Comparison of ENCODE assay signal across 10 mouse cellular contexts in genomic region chr6:97276366-97276765, GRCm38 (mm10). TPM values are rescaled to one million over a fixed set of nuclear protein-coding genes. Genes with fewer than 3 reads are reported as not detected.
A peak's percentile ranks its signal among the peaks of the same experiment; 100 is the strongest.
DNase-seq lines count a peak whose midpoint lies in the region; ATAC-seq lines count a peak whose summit lies in the region.
"Had no signal": no experiment of that assay in that cellular context is flagged by ENCODE, and none has a peak within 500 bp of the region (broad histone marks: within the 10 kb centered on the region; RNA-seq: fewer than 3 reads in every experiment).

No protein-coding gene starts in this region.

- peak; percentile 26; the same call in 1 of the 2 replicates for ATAC-seq in forebrain, embryonic 15.5 days (replicated peaks)
- ATAC-seq in neural tube, embryonic 11.5 days (ENCODE audit: insufficient read depth, low FRiP score, low TSS enrichment), result no peak
- no peak for ATAC-seq in hindbrain, embryonic 15.5 days (ENCODE audit: low FRiP score, low read depth)
- peak; percentile 39 for ATAC-seq in neural tube, embryonic 14.5 days (ENCODE audit: low read depth)

- H3K36me3 ChIP-seq in forebrain, embryonic 15.5 days, result no peaks in the 10 kb centered on the region
- no peaks in the 10 kb centered on the region for H3K36me3 ChIP-seq in forebrain, embryonic 10.5 days (replicated peaks)
- H3K36me3 ChIP-seq in neural tube, embryonic 11.5 days (ENCODE audit: control insufficient read depth, insufficient read depth, low read length), result no peaks in the 10 kb centered on the region
- H3K36me3 ChIP-seq in hindbrain, embryonic 15.5 days, result no peaks in the 10 kb centered on the region
- H3K36me3 ChIP-seq in neural tube, embryonic 14.5 days (ENCODE audit: control insufficient read depth, insufficient read depth, low read length), result no peaks in the 10 kb centered on the region
- H3K36me3 ChIP-seq: G1E; liver, embryonic 13.5 days had no signal

- H3K4me2 ChIP-seq in forebrain, embryonic 15.5 days (replicated peaks), result no peak overlapping the region
- H3K4me2 ChIP-seq in neural tube, embryonic 11.5 days (ENCODE audit: low read depth), result no peak overlapping the region
- peak overlapping the region; percentile 23; the same call in 1 of the 2 replicates for H3K4me2 ChIP-seq in hindbrain, embryonic 15.5 days
- H3K4me2 ChIP-seq in neural tube, embryonic 14.5 days (ENCODE audit: low read depth, low read length), result peak overlapping the region; percentile 14; the same call in 1 of the 2 replicates
- H3K4me2 ChIP-seq: liver, embryonic 13.5 days had no signal

- H3K27ac ChIP-seq in forebrain, embryonic 15.5 days (replicated peaks), result no peak overlapping the region
- no peak overlapping the region for H3K27ac ChIP-seq in forebrain, embryonic 10.5 days
- H3K27ac ChIP-seq in neural tube, embryonic 11.5 days (ENCODE audit: low read depth, low read length), result no peak overlapping the region
- H3K27ac ChIP-seq in hindbrain, embryonic 15.5 days (replicated peaks), result no peak overlapping the region
- peak overlapping the region; percentile 66 for H3K27ac ChIP-seq in neural tube, embryonic 14.5 days (ENCODE audit: low read depth, low read length)
- H3K27ac ChIP-seq: liver, embryonic 13.5 days had no signal

- no peaks in the 10 kb centered on the region for H3K27me3 ChIP-seq in forebrain, embryonic 15.5 days
- H3K27me3 ChIP-seq in forebrain, embryonic 10.5 days (ENCODE audit: poor library complexity, severe bottlenecking), result peaks cover 44% of the 10 kb centered on the region
- no peaks in the 10 kb centered on the region for H3K27me3 ChIP-seq in neural tube, embryonic 11.5 days (ENCODE audit: control insufficient read depth, insufficient read depth, low read length)
- no peaks in the 10 kb centered on the region for H3K27me3 ChIP-seq in hindbrain, embryonic 15.5 days
- H3K27me3 ChIP-seq in neural tube, embryonic 14.5 days (ENCODE audit: control insufficient read depth, insufficient read depth, low read length), result no peaks in the 10 kb centered on the region
- H3K27me3 ChIP-seq: liver, embryonic 13.5 days had no signal

- H3K4me1 ChIP-seq in forebrain, embryonic 15.5 days, result peaks cover 30% of the 10 kb centered on the region
- peaks cover 35% of the 10 kb centered on the region for H3K4me1 ChIP-seq in forebrain, embryonic 10.5 days
- no peaks in the 10 kb centered on the region for H3K4me1 ChIP-seq in neural tube, embryonic 11.5 days (ENCODE audit: control insufficient read depth, insufficient read depth, low read length)
- peaks cover 16% of the 10 kb centered on the region for H3K4me1 ChIP-seq in hindbrain, embryonic 15.5 days (replicated peaks)
- peaks cover 20% of the 10 kb centered on the region for H3K4me1 ChIP-seq in neural tube, embryonic 14.5 days (ENCODE audit: control insufficient read depth, insufficient read depth, low read length)

- H3K4me3 ChIP-seq in forebrain, embryonic 15.5 days, result no peak overlapping the region
- no peak overlapping the region for H3K4me3 ChIP-seq in forebrain, embryonic 10.5 days
- no peak overlapping the region for H3K4me3 ChIP-seq in neural tube, embryonic 11.5 days (ENCODE audit: low read depth, low read length)
- H3K4me3 ChIP-seq in hindbrain, embryonic 15.5 days, result no peak overlapping the region
- no peak overlapping the region for H3K4me3 ChIP-seq in neural tube, embryonic 14.5 days (ENCODE audit: low read depth, low read length)
- H3K4me3 ChIP-seq: liver, embryonic 13.5 days had no signal

- DNase-seq in forebrain, embryonic 10.5 days (ENCODE audit: extremely low spot score, low spot score), result no peak
- DNase-seq in neural tube, embryonic 11.5 days (ENCODE audit: low spot score), result peak; percentile 16
- DNase-seq in neural tube, embryonic 10.5 days (ENCODE audit: extremely low spot score, low spot score), result no peak
- DNase-seq in spleen, adult 18-20 months, result no peak
- DNase-seq in cerebellum, adult 9-11 months, result no peak
- DNase-seq: liver, embryonic 13.5 days had no signal

- WGBS in forebrain, embryonic 15.5 days, result 15% methylated on average over 4 of the region's 4 CpGs
- 29% methylated on average over 4 of the region's 4 CpGs for whole genome bisulfite sequencing in forebrain, embryonic 10.5 days
- 41% methylated on average over 4 of the region's 4 CpGs for WGBS in neural tube, embryonic 11.5 days
- 15% methylated on average over 4 of the region's 4 CpGs for WGBS in hindbrain, embryonic 15.5 days
- WGBS in neural tube, embryonic 14.5 days, result 12% methylated on average over 4 of the region's 4 CpGs

- no peak overlapping the region for H3K9ac ChIP-seq in forebrain, embryonic 15.5 days (replicated peaks)
- no peak overlapping the region for H3K9ac ChIP-seq in neural tube, embryonic 11.5 days (ENCODE audit: low read length)
- no peak overlapping the region for H3K9ac ChIP-seq in hindbrain, embryonic 15.5 days
- no peak overlapping the region for H3K9ac ChIP-seq in neural tube, embryonic 14.5 days (replicated peaks; ENCODE audit: low read depth, low read length)
- H3K9ac ChIP-seq: liver, embryonic 13.5 days had no signal

- H3K9me3 ChIP-seq in forebrain, embryonic 15.5 days, result no peaks in the 10 kb centered on the region
- no peaks in the 10 kb centered on the region for H3K9me3 ChIP-seq in forebrain, embryonic 10.5 days
- H3K9me3 ChIP-seq in neural tube, embryonic 11.5 days (ENCODE audit: control insufficient read depth, low read length), result no peaks in the 10 kb centered on the region
- no peaks in the 10 kb centered on the region for H3K9me3 ChIP-seq in hindbrain, embryonic 15.5 days
- no peaks in the 10 kb centered on the region for H3K9me3 ChIP-seq in neural tube, embryonic 14.5 days (ENCODE audit: control insufficient read depth, low read length)
- H3K9me3 ChIP-seq: G1E; liver, embryonic 13.5 days had no signal

RNA-seq across cellular contexts. Expression of gene Lmod3, which starts 23.8 kb away (rescaled TPM):
- 0.08 TPM in 2 replicates for polyA plus RNA-seq in forebrain, embryonic 15.5 days (2015; fragmentation: Nextera tagmentation; extraction: Ambion mirVana)
- not detected in 2 replicates for polyA plus RNA-seq in forebrain, embryonic 10.5 days (2016; fragmentation: Nextera tagmentation; extraction: Ambion mirVana)
- 1.5 and 2.4 TPM in 2 replicates for polyA plus RNA-seq in neural tube, embryonic 11.5 days (2014; fragmentation: Nextera tagmentation; extraction: Ambion mirVana)
- polyA plus RNA-seq in hindbrain, embryonic 15.5 days (2015; fragmentation: Nextera tagmentation; extraction: Ambion mirVana), result not detected in 2 replicates
- 0.09 TPM in 1 of 2 replicates, not detected in the other for polyA plus RNA-seq in neural tube, embryonic 14.5 days (2014; fragmentation: Nextera tagmentation; extraction: Ambion mirVana)
- polyA plus RNA-seq: G1E had no signal

Comparison
In these comparisons a context has a peak if more than half of its experiments do, and no peak if none do; other contexts are left out.
1. ATAC-seq: peak in forebrain, embryonic 15.5 days (single experiment) and neural tube, embryonic 14.5 days (single experiment); none in neural tube, embryonic 11.5 days (single experiment) and hindbrain, embryonic 15.5 days (single experiment).
2. H3K4me2 ChIP-seq: peak in hindbrain, embryonic 15.5 days (single experiment) and neural tube, embryonic 14.5 days (single experiment); none in forebrain, embryonic 15.5 days (single experiment) and neural tube, embryonic 11.5 days (single experiment).